Mouse (Mus musculus) megakaryocyte-erythroid progenitor cell, adult 5-6 weeks (primary cell): ENCODE measurements around the gene Olfr420. TPM values are rescaled to one million over a fixed set of nuclear protein-coding genes. Genes with fewer than 3 reads are reported as not detected.

Experiments used
- ATAC-seq: replicated peaks from 2 replicates; pipeline ENCODE4 v1.8.0; 2016; ENCODE audit warnings: mild to moderate bottlenecking, inconsistent platforms; ENCODE audit not compliant: severe bottlenecking, poor library complexity, low FRiP score, low TSS enrichment
- total RNA-seq, 2 experiments: library from RNA; stranded (forward) in 1 of 2; stranded (reverse) in 1 of 2; fragments of 200-1000, 215-1000 nt in 1 of 2; fragments of >200 nt in 1 of 2; fragmentation: Nextera tagmentation in 1 of 2; gene quantifications; 2 replicates each; pipeline ENCODE4 v1.2.3; 2014 to 2017

The Olfr420 gene
- total RNA-seq (2014; fragmentation: Nextera tagmentation) (not detected in 2 replicates), total RNA-seq (2017) (not detected in 2 replicates)

DNA sequence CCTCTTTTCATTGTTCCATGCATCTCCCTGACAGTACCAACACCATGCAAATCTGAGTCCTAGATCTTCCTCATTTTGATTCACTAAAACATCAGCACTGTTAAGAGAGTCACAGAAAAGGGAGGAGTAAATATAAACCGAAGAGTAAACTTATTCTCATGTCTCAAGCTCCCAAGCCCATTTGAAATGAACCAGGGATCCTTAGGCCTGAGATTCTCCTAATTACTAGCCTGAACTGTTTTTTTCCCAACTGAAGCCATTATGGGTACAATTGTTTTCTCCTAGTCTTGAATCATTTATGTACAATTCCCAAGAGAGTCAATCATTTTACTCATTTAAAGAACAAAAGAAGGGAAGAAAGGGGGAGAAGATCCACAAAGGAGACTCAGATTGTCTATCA is at the start of gene Olfr420:
TSS of gene Olfr420 (plus strand) at position 301 of the 400 bp plus-strand sequence.
- ATAC-seq: no peak

DNA sequence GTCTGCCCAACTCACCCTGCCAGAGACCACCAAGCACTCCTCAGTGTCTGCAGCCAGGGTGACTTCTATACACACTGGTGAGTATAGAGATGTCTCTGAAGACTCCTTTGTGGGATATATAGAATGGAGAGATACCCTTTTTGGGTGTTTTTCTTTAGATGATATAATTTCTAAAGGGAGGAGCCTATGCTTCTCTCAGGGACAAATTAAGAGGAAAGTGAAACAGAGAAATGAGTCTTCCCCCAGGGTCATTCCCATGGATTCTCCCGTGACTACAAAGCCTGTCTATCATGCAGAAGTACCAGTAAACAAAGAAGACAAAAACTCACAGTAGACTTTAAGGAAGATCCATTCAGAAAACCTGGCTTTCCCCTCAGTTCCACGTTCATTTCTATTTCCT is 34.4 kb upstream of the Olfr420 start, which contains the start of gene Olfr231:
TSS of gene Olfr231 (minus strand) at position 101 of the 400 bp plus-strand sequence.
- no peak for ATAC-seq

DNA sequence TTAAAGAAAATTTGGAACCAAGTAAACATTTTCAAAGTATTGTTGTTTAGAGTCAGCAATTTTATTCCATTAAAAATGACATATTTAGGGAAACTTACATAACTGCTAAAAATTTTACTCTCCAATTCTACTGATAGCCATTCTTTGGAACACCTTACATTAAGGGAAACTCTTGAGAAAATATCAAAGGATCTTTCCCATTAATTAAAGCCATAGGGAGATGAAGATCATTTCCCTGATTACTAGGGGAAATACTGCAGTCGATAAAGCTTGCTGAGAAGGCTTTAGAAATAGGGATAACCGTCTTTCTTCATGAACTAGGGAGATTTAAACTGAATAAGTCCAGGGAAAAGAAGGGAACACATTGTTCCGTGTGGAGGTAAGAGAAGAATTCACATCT is 24.2 kb upstream of the Olfr420 start, which contains the start of gene Olfr424:
TSS of gene Olfr424 (plus strand) at position 301 of the 400 bp plus-strand sequence.
- no peak for ATAC-seq

DNA sequence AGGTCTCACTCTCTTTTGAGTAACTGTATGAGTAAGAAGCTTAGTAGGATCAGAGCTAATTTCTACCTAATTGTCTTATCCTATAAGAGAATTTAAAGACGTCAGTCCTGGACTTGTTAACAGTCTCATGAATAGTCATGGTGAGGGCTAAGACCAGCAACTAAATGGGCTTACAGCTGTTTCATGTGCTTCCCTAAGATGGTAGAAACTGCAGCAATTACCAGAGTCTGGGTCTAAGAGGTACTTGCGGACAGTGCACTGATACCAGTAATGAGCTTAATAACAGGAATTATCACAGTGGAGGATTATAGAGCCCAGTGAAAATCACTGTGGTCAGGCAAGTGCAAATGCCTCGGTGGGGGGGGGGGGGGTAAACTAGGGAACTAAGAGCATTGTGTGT is 23.4 kb upstream of the Olfr420 start:
- ATAC-seq: no peak

DNA sequence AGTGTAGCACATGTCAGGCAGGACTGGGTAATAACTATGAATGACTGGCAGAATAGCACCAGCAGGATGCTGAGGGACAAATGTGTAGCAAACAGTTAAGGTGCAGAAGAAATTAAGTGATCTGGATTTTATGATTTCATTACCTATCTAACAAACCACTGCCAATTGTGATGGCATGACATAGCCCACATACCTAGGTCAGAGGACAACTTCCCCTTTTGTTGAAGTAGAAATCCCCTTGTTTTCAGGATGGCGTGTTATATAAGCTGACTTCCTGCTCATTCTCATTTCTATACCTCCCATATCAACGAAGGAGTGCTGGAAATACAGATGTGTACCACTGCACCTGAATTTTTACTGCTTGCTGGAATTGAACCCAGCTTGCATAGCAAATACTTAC is 14.0 kb upstream of the Olfr420 start:
- ATAC-seq: no peak

DNA sequence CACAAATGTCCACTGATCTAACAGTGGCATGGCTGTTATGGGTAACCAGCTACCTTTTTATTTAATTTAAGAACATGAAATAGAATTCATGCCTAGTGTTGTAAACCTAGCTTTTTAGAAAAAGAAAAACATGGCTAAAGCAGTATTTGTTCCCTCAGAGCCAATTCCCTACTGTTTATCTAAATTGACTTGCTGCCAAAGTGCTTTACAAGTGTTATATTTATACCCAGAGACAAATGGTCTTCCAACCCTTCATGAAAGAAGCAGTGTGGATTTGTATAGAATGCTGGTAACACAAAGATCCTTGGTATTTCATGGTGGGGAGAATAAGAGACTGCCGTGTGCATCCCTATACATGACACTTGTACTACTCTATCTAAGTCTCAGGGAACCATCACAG is 8.7 kb upstream of the Olfr420 start:
- ATAC-seq: no peak

DNA sequence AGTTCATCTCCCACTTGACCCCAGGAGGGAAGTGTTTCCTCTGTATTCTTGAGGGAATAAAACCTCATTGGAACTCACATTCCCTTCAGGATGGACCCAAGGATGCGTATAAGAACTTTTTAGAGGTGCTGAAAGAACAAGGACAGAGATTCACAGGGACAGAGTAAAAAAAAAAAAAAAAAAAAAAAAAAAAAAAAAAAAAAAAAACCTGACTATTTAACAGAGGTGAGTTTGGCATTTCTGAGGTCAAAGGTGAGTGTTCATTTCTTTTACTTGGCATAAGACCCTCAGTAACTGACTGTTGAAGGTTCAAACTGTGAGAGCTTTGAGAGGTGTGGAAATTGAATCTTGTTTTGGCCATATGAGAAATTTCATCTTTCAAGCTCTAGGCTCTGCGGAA is 6.1 kb upstream of the Olfr420 start:
- ATAC-seq: no peak

DNA sequence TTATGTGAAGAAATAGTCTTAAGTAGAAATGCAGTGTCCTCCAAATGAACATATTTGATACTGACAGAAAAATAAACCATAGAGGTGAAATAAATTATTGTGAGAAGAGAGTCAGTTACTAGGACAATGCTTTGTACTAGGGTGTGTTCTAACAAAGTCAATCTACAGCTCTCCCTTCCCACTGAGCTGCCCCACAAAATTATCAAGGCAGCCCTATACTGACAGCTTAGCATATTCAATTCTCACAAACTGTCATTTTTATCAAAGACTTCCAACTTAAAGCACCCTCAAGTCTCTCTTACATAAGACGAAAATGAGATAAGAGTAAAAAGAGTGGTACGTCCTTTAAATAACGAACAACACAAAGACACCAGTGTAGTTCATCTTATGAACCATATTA is 2.2 kb downstream of the Olfr420 start:
- peak; percentile 54 for ATAC-seq

DNA sequence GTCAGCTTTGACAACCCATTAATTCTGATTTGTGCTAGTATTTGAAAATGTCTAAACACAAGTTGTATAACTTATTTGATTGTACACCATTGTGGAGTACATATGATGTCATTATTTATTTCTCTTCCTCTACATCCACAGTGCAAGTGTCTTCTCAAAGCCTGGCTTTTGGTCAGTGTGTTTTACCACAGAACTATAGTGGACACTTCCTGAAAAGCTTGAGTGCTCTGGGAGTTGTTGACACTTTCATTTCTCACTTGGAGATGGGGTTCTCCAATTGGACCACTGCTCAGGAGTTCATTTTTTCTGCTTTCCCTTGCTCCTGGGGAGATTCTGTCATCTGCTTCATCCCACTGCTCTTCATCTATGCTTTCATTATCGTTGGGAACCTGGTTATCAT is 3.1 kb downstream of the Olfr420 start:
- peak; percentile 31 for ATAC-seq

DNA sequence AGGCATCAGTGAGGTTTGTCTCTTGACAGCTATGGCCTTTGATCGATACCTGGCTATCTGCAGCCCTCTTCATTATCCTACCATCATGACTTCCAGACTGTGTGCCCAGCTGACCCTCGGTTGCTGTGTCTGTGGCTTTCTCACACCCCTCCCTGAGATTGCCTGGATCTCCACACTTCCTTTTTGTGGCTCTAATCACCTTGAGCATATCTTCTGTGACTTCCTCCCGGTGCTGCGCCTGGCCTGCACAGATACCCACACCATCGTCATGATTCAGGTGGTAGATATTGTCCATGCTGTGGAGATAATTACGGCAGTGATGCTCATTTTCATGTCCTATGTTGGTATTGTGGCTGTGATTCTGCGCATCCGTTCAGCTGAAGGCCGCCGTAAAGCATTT is 3.7 kb downstream of the Olfr420 start:
- peak; percentile 88 for ATAC-seq

DNA sequence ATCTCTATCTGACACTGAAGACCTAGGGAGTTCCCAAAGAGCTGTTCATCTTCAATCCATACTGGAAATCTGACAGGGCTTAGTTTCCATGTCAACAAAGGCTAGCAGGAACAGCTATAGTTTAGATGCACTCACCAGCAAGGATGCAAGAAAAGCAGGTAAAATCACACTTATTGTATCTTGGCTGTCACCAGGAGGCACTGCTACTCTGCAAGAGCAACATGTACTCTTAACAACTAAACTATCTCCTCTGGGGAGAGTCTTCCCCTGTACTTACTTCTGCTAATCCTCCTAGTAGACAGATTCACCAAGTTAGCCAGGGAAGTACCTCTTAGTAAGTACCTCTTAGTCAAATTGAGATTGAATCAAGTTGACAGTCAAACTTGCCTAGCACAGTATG is 13.6 kb downstream of the Olfr420 start:
- ATAC-seq: no peak

DNA sequence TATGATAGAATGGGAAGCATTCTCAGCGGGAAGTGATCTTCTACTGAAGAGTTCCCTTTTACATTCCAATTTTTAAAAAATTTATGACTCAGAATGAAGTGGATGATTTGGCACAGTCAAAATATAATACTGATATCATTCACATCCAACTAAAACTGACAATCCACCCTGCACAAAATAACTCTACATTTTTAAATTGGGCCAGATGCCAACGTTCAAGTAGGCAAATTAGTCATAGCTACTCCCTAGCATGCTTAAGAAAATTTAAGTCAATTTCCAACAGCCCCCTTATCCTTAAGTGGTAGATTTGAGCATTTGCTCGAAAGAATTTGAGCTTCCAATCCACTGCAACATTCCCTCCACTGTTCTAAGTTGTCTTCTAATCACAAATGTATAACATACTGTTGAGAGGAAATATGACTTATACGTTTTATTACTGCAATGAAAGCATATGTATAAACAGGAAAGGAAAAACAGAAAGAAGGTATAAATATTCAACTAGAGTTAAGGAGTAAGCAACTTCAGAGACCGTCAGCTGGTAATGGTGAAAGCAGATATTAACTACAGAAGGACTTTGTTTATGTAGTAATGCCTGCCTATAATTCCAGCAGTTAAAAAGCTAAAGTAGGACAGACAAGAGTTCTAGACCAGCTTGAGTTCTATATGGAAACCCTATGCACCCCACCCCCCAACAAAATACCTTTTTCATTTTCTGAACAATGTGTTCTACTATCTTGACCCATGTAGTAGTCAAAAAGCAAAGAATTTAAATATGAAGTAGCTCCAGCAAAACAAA is 15.5 kb downstream of the Olfr420 start:
- 0 out of 2 replicates have a peak, but pooled peaks have one; percentile 7 for ATAC-seq

DNA sequence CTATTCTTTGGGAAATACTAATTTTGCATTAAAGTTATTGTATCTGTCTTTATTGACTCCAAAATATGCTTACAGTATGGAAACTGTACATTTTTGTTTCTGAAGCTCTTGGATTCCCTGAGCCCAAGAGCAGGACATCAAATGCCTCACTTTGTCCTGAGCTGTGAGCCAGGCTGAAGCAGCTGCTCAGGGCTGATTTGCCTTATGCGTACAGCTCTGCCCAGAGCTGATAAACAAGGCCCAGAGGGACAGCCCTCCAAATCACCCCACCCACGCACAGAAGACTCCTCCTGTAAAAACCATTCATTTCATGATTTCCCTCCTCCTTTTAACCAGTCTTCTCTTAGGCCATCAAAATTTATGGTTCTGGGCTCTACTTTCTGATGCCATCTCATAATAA is 16.1 kb downstream of the Olfr420 start:
- ATAC-seq: peak; percentile 98

DNA sequence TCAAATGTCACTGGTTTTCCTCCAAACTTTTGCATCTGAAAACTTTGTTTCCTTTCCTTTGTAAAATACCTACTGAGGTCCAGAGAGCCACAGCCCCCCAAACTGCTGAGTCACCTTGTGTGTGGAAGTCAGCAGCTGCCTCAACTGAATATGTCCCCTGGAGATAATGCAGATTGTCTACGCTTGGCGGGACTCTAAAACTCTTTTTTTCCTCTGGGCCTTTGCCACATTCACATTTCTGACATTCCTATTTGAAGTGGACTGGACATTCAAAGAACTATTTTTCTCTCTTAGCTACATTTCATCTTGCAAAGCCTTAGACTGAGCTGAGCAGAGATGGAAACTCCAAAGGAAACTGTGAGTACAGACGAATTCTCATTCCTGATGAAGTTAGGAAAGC is 17.2 kb downstream of the Olfr420 start, which contains the start of gene Spta1:
TSS of gene Spta1 (plus strand) at position 172 of the 400 bp plus-strand sequence.
- ATAC-seq: peak; percentile 84

DNA sequence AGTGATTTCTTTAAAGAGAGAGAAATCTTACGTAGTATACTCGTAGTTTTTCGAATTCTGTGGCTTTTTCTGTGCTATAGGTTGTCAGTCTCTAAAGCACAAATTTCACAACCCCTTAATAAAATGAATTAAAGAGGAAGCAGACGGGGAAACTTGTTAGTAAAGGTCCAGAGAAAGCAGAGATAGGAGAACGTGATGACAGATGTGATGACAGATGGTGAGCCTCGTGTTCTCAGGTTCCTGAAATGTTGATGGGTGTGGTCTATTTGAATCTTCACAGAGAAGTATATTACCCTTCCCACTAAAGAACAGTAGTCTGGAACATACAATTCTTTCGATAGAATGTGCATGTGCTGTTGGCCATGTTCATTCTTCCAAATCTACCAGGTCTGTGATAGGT is 49.3 kb downstream of the Olfr420 start:
- ATAC-seq: no peak

Other genes with a start within 250 kb of the Olfr420 start
- not detected in 2 replicates for gene Ifi211, start 242.6 kb upstream of the Olfr420 start, total RNA-seq (2014; fragmentation: Nextera tagmentation)
- gene Ifi211, start 242.6 kb upstream of the Olfr420 start, total RNA-seq (2017): 2.6 and 4.1 TPM in 2 replicates
- gene Mndal, start 213.1 kb upstream of the Olfr420 start, total RNA-seq (2014; fragmentation: Nextera tagmentation): 39.2 and 48.4 TPM in 2 replicates
- 48.0 and 63.2 TPM in 2 replicates for gene Mndal, start 213.1 kb upstream of the Olfr420 start, total RNA-seq (2017)
- gene Ifi203, start 213.0 kb upstream of the Olfr420 start, total RNA-seq (2014; fragmentation: Nextera tagmentation): 21.6 and 24.5 TPM in 2 replicates
- 9.5 and 28.7 TPM in 2 replicates for gene Ifi203, start 213.0 kb upstream of the Olfr420 start, total RNA-seq (2017)
- gene Ifi202b, start 172.9 kb upstream of the Olfr420 start, total RNA-seq (2014; fragmentation: Nextera tagmentation): not detected in 2 replicates
- not detected in 2 replicates for gene Ifi202b, start 172.9 kb upstream of the Olfr420 start, total RNA-seq (2017)
- gene Ifi205, start 123.8 kb upstream of the Olfr420 start, total RNA-seq (2014; fragmentation: Nextera tagmentation): not detected in 2 replicates
- gene Ifi205, start 123.8 kb upstream of the Olfr420 start, total RNA-seq (2017): 2.9 and 3.1 TPM in 2 replicates
- gene Olfr433, start 114.9 kb upstream of the Olfr420 start, total RNA-seq (2014; fragmentation: Nextera tagmentation): not detected in 2 replicates
- gene Olfr433, start 114.9 kb upstream of the Olfr420 start, total RNA-seq (2017): not detected in 2 replicates
- gene Olfr432, start 106.4 kb upstream of the Olfr420 start, total RNA-seq (2014; fragmentation: Nextera tagmentation): not detected in 2 replicates
- gene Olfr432, start 106.4 kb upstream of the Olfr420 start, total RNA-seq (2017): not detected in 2 replicates
- not detected in 2 replicates for gene Olfr430, start 89.0 kb upstream of the Olfr420 start, total RNA-seq (2014; fragmentation: Nextera tagmentation)
- gene Olfr430, start 89.0 kb upstream of the Olfr420 start, total RNA-seq (2017): not detected in 2 replicates
- gene Olfr429, start 71.3 kb upstream of the Olfr420 start, total RNA-seq (2014; fragmentation: Nextera tagmentation): not detected in 2 replicates
- gene Olfr429, start 71.3 kb upstream of the Olfr420 start, total RNA-seq (2017): not detected in 2 replicates
- not detected in 2 replicates for gene Olfr427, start 58.7 kb upstream of the Olfr420 start, total RNA-seq (2014; fragmentation: Nextera tagmentation)
- gene Olfr427, start 58.7 kb upstream of the Olfr420 start, total RNA-seq (2017): not detected in 2 replicates
- gene Olfr231, start 34.5 kb upstream of the Olfr420 start, total RNA-seq (2014; fragmentation: Nextera tagmentation): not detected in 2 replicates
- not detected in 2 replicates for gene Olfr231, start 34.5 kb upstream of the Olfr420 start, total RNA-seq (2017)
- gene Olfr424, start 24.1 kb upstream of the Olfr420 start, total RNA-seq (2014; fragmentation: Nextera tagmentation): not detected in 2 replicates
- not detected in 2 replicates for gene Olfr424, start 24.1 kb upstream of the Olfr420 start, total RNA-seq (2017)
- gene Spta1, start 17.1 kb downstream of the Olfr420 start, total RNA-seq (2014; fragmentation: Nextera tagmentation): 39.3 and 44.3 TPM in 2 replicates
- gene Spta1, start 17.1 kb downstream of the Olfr420 start, total RNA-seq (2017): 50.4 and 72.5 TPM in 2 replicates
- gene Olfr419, start 96.4 kb downstream of the Olfr420 start, total RNA-seq (2014; fragmentation: Nextera tagmentation): not detected in 2 replicates
- gene Olfr419, start 96.4 kb downstream of the Olfr420 start, total RNA-seq (2017): not detected in 2 replicates
- not detected in 2 replicates for gene Mptx1, start 174.9 kb downstream of the Olfr420 start, total RNA-seq (2014; fragmentation: Nextera tagmentation)
- gene Mptx1, start 174.9 kb downstream of the Olfr420 start, total RNA-seq (2017): not detected in 2 replicates
- gene Olfr417, start 209.5 kb downstream of the Olfr420 start, total RNA-seq (2014; fragmentation: Nextera tagmentation): 5.6 and 6.3 TPM in 2 replicates
- 1.7 and 8.2 TPM in 2 replicates for gene Olfr417, start 209.5 kb downstream of the Olfr420 start, total RNA-seq (2017)
- gene Olfr248, start 235.4 kb downstream of the Olfr420 start, total RNA-seq (2014; fragmentation: Nextera tagmentation): 10.0 and 11.7 TPM in 2 replicates
- 2.4 and 4.5 TPM in 2 replicates for gene Olfr248, start 235.4 kb downstream of the Olfr420 start, total RNA-seq (2017)